Mouse (Mus musculus) skeletal muscle tissue, postnatal 0 days (tissue): Measurements from ENCODE around the gene D13Ertd608e. TPM values are rescaled to one million over a fixed set of nuclear protein-coding genes. Genes with fewer than 3 reads are reported as not detected.

Source experiments
- polyA plus RNA-seq: library from polyadenylated mRNA; unstranded; fragments of >200 nt; fragmentation: Nextera tagmentation; extraction: Ambion mirVana; gene quantifications from 2 replicates; pipeline ENCODE4 v1.2.1, GENCODE M21; 2015

D13Ertd608e gene
- polyA plus RNA-seq, result not detected in 2 replicates

DNA sequence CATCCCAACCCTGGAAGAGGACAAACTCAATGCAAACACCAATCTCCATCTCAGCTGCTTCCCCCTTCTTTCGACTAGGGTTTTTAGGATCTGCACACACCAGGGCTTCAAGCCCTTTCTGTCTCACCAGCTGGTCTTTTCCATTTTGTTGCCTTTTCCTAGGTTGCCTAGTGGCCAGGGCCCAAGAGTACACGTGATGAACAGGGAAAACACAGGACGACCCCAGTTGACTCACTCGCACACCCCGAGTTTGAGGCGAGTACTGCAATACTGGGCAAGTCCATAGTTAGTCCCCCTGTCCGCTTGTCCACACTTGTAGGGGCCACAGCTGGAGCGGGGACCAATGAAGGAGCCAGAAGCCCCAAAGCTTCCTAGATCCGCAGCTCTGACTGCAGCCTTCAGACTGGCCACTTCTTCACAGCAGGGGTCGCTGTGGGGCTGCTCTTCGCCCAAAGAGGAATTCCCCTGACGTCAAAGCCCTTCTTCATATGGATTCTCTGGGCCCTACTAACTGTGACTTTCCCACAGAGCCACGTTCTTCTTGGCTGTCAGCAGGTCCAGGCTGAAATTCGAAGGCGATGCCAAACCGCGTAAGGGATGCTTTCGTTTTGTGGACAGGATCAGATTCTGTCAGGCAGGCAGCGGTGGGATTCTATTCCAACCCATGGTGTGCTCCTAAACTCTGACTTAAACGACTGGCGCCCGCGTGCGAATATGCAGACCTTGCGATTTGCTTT, at the start of gene D13Ertd608e:
Gene D13Ertd608e (plus strand): TSS at position 687 of the 737 bp plus-strand sequence.

DNA sequence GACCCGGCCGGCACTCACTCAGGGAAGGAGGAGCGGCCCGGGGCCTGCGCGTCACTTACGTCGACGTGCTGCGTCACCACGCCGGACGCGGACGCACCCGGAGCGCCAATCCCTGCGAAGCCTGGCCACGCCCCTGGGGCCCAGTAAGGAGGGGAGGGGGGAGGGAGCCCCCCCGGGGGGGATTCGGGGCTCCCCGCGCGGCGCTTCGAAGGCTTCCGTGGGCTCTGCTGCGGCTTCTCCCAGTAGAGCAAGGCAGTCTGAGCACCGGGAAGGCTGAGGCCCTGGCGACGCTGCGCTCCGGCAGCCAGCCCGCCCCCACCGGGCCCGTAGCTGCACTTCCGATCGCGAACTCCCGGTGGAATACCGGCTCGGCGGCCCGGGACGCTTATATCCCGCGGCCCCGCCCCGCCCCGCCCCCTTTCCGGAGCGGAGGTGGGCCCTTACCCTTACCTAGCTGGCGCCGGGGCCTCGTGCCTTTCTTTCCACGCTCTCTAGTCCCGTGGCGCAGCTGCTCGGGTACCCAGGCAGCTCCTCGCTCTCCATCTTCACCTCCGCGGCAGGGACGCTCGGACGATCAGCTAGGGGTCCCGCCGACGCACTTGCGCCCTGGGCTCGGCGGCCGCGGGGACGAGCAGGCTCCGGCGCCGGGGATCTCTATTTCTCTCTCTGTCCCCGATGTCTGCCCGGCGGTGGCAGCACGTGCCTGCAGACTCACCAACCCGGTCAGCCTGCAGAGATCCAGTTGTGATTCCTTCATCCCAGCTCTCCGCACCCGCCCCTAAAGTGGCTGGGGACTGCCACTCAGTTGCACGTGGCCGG, 44.8 kb upstream of the D13Ertd608e start, which contains the start of gene Zfp131:
Gene Zfp131 (minus strand): TSS at position 129 of the 819 bp plus-strand sequence.

GRCm38 (mm10) chr13:119830116-119830515, 5.7 kb upstream of the D13Ertd608e start, which contains the start of gene AF067063:
AF067063 (minus strand) TSS chr13:119830216.

GRCm38 (mm10) chr13:119894685-119895084, 58.9 kb downstream of the D13Ertd608e start, which contains the start of gene Tcstv1:
Tcstv1 (minus strand) TSS chr13:119894785.

Other genes starting within 250 kb of the D13Ertd608e start
- gene Ccl28, start 212.2 kb upstream of the D13Ertd608e start, polyA plus RNA-seq, result 0.09 and 0.13 TPM in 2 replicates
- 35.3 and 53.4 TPM in 2 replicates for gene Hmgcs1, start 145.6 kb upstream of the D13Ertd608e start, polyA plus RNA-seq
- 1.4 TPM in 2 replicates for gene Nim1k, start 80.1 kb upstream of the D13Ertd608e start, polyA plus RNA-seq
- gene Zfp131, start 45.1 kb upstream of the D13Ertd608e start, polyA plus RNA-seq, result 16.2 and 16.5 TPM in 2 replicates
- gene AF067063, start 5.8 kb upstream of the D13Ertd608e start, polyA plus RNA-seq, result not detected in 2 replicates
- gene Tcstv1, start 58.8 kb downstream of the D13Ertd608e start, polyA plus RNA-seq, result not detected in 2 replicates
- gene Gm21761, start 93.3 kb downstream of the D13Ertd608e start, polyA plus RNA-seq, result not detected in 2 replicates
- not detected in 2 replicates for gene B020031M17Rik, start 114.8 kb downstream of the D13Ertd608e start, polyA plus RNA-seq
- gene Gm36079, start 191.0 kb downstream of the D13Ertd608e start, polyA plus RNA-seq, result not detected in 2 replicates
- gene Gm21188, start 216.2 kb downstream of the D13Ertd608e start, polyA plus RNA-seq, result 0.42 and 0.56 TPM in 2 replicates